Comparison of ENCODE assay signal across 8 mouse cellular contexts in genomic region chr9:119352060-119352459, GRCm38 (mm10). TPM values are rescaled to one million over a fixed set of nuclear protein-coding genes. Genes with fewer than 3 reads are reported as not detected.
DNase-seq lines count a peak whose midpoint lies in the region; ATAC-seq and TF ChIP-seq lines count a peak whose summit lies in the region.

No protein-coding gene starts in this region.

- DNase-seq in NIH3T3 (ENCODE audit: low read depth), result peak; percentile 83
- DNase-seq in cerebellum, adult 2 months, result peak; percentile 56 to 66
- DNase-seq in hindbrain, embryonic 11.5 days (ENCODE audit: low spot score), result peak; percentile 85
- peak; percentile 67 for DNase-seq in layer of hippocampus, adult 9-11 months
- DNase-seq in lung, postnatal 10 days, result peak; percentile 87
- DNase-seq in retina, postnatal 1 day, result peak; percentile 80
- peak; percentile 70 to 73 for DNase-seq in thymus, postnatal 36 days

- H3K27me3 ChIP-seq in cerebellum, adult 2 months (ENCODE audit: control insufficient read depth, insufficient read depth, low read length), result no peaks in the 10 kb centered on the region
- no peaks in the 10 kb centered on the region for H3K27me3 ChIP-seq in hindbrain, embryonic 11.5 days (ENCODE audit: control insufficient read depth, insufficient read depth, low read length)

- H3K9ac ChIP-seq in hindbrain, embryonic 11.5 days (ENCODE audit: low read depth, low read length), result no peak overlapping the region

- peak; percentile 58; the same call in 1 of the 2 replicates for ATAC-seq in frontal cortex, adult (ENCODE audit: low TSS enrichment)
- ATAC-seq in hindbrain, embryonic 11.5 days (ENCODE audit: low FRiP score), result peak; percentile 79

- TF ChIP-seq POLR2A in cerebellum, adult 2 months (IDR thresholded peaks at IDR 0.05; ENCODE audit: borderline replicate concordance, insufficient read depth, low read length), result no peak

- no peaks in the 10 kb centered on the region for H3K36me3 ChIP-seq in hindbrain, embryonic 11.5 days (ENCODE audit: control insufficient read depth, insufficient read depth, low read length)

- H3K4me2 ChIP-seq in hindbrain, embryonic 11.5 days (replicated peaks; ENCODE audit: low read depth, low read length), result no peak overlapping the region

- 36% methylated on average over 4 of the region's 4 CpGs for WGBS in cerebellum, adult 2 months
- WGBS in hindbrain, embryonic 11.5 days, result 20% methylated on average over 4 of the region's 4 CpGs

- TF ChIP-seq CTCF in cerebellum, adult 2 months (IDR thresholded peaks at IDR 0.05; ENCODE audit: borderline replicate concordance, insufficient read depth, low read depth, low read length), result peak; percentile 75

- no peak overlapping the region for H3K27ac ChIP-seq in cerebellum, adult 2 months (ENCODE audit: insufficient read depth, low read length)
- H3K27ac ChIP-seq in hindbrain, embryonic 11.5 days (ENCODE audit: low read depth, low read length), result no peak overlapping the region

- no peaks in the 10 kb centered on the region for H3K9me3 ChIP-seq in hindbrain, embryonic 11.5 days (ENCODE audit: control insufficient read depth, low read length)

- no peak overlapping the region for H3K4me3 ChIP-seq in cerebellum, adult 2 months (replicated peaks; ENCODE audit: insufficient read depth, low read depth, low read length)
- H3K4me3 ChIP-seq in hindbrain, embryonic 11.5 days (ENCODE audit: low read depth, low read length), result no peak overlapping the region

- H3K4me1 ChIP-seq in cerebellum, adult 2 months (ENCODE audit: control insufficient read depth, insufficient read depth, low read length), result no peaks in the 10 kb centered on the region
- H3K4me1 ChIP-seq in hindbrain, embryonic 11.5 days (replicated peaks; ENCODE audit: control insufficient read depth, insufficient read depth, low read length), result no peaks in the 10 kb centered on the region

RNA-seq across cellular contexts. Expression of gene Xylb, which starts 5.1 kb away (rescaled TPM):
- 5.9 and 6.1 TPM in 2 replicates for polyA plus RNA-seq in cerebellum, adult 2 months (2012; rRNA removed)
- polyA plus RNA-seq in hindbrain, embryonic 11.5 days (2014; fragmentation: Nextera tagmentation; extraction: Ambion mirVana), result 4.6 and 5.4 TPM in 2 replicates

RNA-seq across cellular contexts. Expression of gene Myd88, which starts 10.8 kb away (rescaled TPM):
- 5.4 and 6.1 TPM in 2 replicates for polyA plus RNA-seq in cerebellum, adult 2 months (2012; rRNA removed)
- polyA plus RNA-seq in hindbrain, embryonic 11.5 days (2014; fragmentation: Nextera tagmentation; extraction: Ambion mirVana), result 5.7 and 7.4 TPM in 2 replicates

RNA-seq across cellular contexts. Expression of gene Acaa1a, which starts 12.6 kb away (rescaled TPM):
- 135 and 139 TPM in 2 replicates for polyA plus RNA-seq in cerebellum, adult 2 months (2012; rRNA removed)
- polyA plus RNA-seq in hindbrain, embryonic 11.5 days (2014; fragmentation: Nextera tagmentation; extraction: Ambion mirVana), result 55.2 and 62.6 TPM in 2 replicates

RNA-seq across cellular contexts. Expression of gene Slc22a14, which starts 13.3 kb away (rescaled TPM):
- polyA plus RNA-seq in cerebellum, adult 2 months (2012; rRNA removed), result not detected in 2 replicates
- polyA plus RNA-seq in hindbrain, embryonic 11.5 days (2014; fragmentation: Nextera tagmentation; extraction: Ambion mirVana), result not detected in 2 replicates

RNA-seq across cellular contexts. Expression of gene Oxsr1, which starts 29.8 kb away (rescaled TPM):
- polyA plus RNA-seq in cerebellum, adult 2 months (2012; rRNA removed), result 45.7 and 47.9 TPM in 2 replicates
- polyA plus RNA-seq in hindbrain, embryonic 11.5 days (2014; fragmentation: Nextera tagmentation; extraction: Ambion mirVana), result 15.6 and 17.1 TPM in 2 replicates
